Comparison of ENCODE assay signal across 10 mouse cellular contexts in the genomic region with DNA sequence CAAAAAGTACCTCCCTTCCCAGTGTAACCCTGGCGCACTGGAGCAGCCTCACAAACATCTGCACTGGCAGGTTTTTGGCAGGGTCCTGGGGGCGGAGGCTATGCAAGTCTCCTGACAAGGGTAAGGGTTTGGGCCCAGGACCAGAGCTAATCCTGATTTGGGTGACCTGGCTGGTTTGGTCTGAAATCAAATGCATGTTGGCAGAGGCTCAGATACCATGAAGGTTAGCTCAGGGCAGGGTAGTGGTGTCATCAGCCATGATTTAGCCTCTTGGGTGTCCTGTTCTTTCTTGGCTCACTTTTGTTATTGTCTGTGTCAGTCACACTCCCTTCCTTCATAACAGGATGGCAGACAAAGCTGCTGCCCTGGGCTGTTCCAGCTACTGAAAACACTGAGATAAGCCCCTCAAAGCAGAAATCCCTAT. TPM values are rescaled to one million over a fixed set of nuclear protein-coding genes. Genes with fewer than 3 reads are reported as not detected.
A peak's percentile ranks its signal among the peaks of the same experiment; 100 is the strongest.
DNase-seq lines count a peak whose midpoint lies in the region; ATAC-seq lines count a peak whose summit lies in the region.
"Had no signal": no experiment of that assay in that cellular context is flagged by ENCODE, and none has a peak within 500 bp of the region (broad histone marks: within the 10 kb centered on the region; RNA-seq: fewer than 3 reads in every experiment).

No protein-coding gene starts in this region.

- H3K9me3 ChIP-seq in limb, embryonic 15.5 days, result no peaks in the 10 kb centered on the region
- no peaks in the 10 kb centered on the region for H3K9me3 ChIP-seq in limb, embryonic 10.5 days (replicated peaks)
- no peaks in the 10 kb centered on the region for H3K9me3 ChIP-seq in neural tube, embryonic 15.5 days (replicated peaks)
- H3K9me3 ChIP-seq: liver, embryonic 13.5 days had no signal

- no peak for ATAC-seq in limb, embryonic 15.5 days (ENCODE audit: insufficient number of reproducible peaks, low FRiP score, low TSS enrichment, low read depth)
- no peak for ATAC-seq in neural tube, embryonic 15.5 days (ENCODE audit: low FRiP score)

- no peak overlapping the region for H3K9ac ChIP-seq in limb, embryonic 15.5 days
- H3K9ac ChIP-seq in neural tube, embryonic 15.5 days (replicated peaks), result no peak overlapping the region
- H3K9ac ChIP-seq: liver, embryonic 13.5 days had no signal

- no peak overlapping the region for H3K4me2 ChIP-seq in limb, embryonic 15.5 days
- no peak overlapping the region for H3K4me2 ChIP-seq in neural tube, embryonic 15.5 days
- H3K4me2 ChIP-seq: liver, embryonic 13.5 days had no signal

- peaks cover 8% of the 10 kb centered on the region for H3K4me1 ChIP-seq in limb, embryonic 15.5 days
- H3K4me1 ChIP-seq in limb, embryonic 10.5 days, result no peaks in the 10 kb centered on the region
- no peaks in the 10 kb centered on the region for H3K4me1 ChIP-seq in neural tube, embryonic 15.5 days
- H3K4me1 ChIP-seq: liver, embryonic 13.5 days had no signal

- no peaks in the 10 kb centered on the region for H3K36me3 ChIP-seq in limb, embryonic 15.5 days
- no peaks in the 10 kb centered on the region for H3K36me3 ChIP-seq in limb, embryonic 10.5 days
- no peaks in the 10 kb centered on the region for H3K36me3 ChIP-seq in neural tube, embryonic 15.5 days
- H3K36me3 ChIP-seq: liver, embryonic 13.5 days had no signal

- H3K4me3 ChIP-seq in limb, embryonic 15.5 days, result no peak overlapping the region
- H3K4me3 ChIP-seq in limb, embryonic 10.5 days, result no peak overlapping the region
- H3K4me3 ChIP-seq in neural tube, embryonic 15.5 days (replicated peaks), result no peak overlapping the region
- H3K4me3 ChIP-seq: liver, embryonic 13.5 days had no signal

- 72% methylated on average over 2 of the region's 2 CpGs for WGBS in limb, embryonic 15.5 days
- 82% methylated on average over 2 of the region's 2 CpGs for WGBS in limb, embryonic 10.5 days
- WGBS in neural tube, embryonic 15.5 days, result 92% methylated on average over 2 of the region's 2 CpGs

- H3K27me3 ChIP-seq in limb, embryonic 15.5 days, result no peaks in the 10 kb centered on the region
- no peaks in the 10 kb centered on the region for H3K27me3 ChIP-seq in limb, embryonic 10.5 days (ENCODE audit: low read depth, poor library complexity, severe bottlenecking)
- no peaks in the 10 kb centered on the region for H3K27me3 ChIP-seq in neural tube, embryonic 15.5 days (replicated peaks)

- DNase-seq in limb, embryonic 10.5 days (ENCODE audit: low spot score), result no peak
- DNase-seq in fibroblast of lung, adult 2 months (ENCODE audit: low read depth), result peak; percentile 91
- DNase-seq in heart, postnatal 36 days, result peak; percentile 60 to 74
- peak; percentile 71 for DNase-seq in ovary, postnatal 36 days (ENCODE audit: low spot score)
- DNase-seq in layer of hippocampus, adult 9-10 months (ENCODE audit: low spot score), result no peak
- no peak for DNase-seq in cerebellum, postnatal 4 days (ENCODE audit: low spot score in 2 of 2)
- DNase-seq: liver, embryonic 13.5 days had no signal

- intact Hi-C loops in heart, postnatal 36 days (cut with DNase I), result loop anchor here (2.0 kb wide), 1 partner anchor 88 kb away; no protein-coding TSS in a partner anchor

- H3K27ac ChIP-seq in limb, embryonic 15.5 days, result 0 out of 2 replicates have a peak overlapping the region, but pooled peaks have one; percentile 11
- H3K27ac ChIP-seq in limb, embryonic 10.5 days, result no peak overlapping the region
- no peak overlapping the region for H3K27ac ChIP-seq in neural tube, embryonic 15.5 days (replicated peaks)
- H3K27ac ChIP-seq: liver, embryonic 13.5 days had no signal

RNA-seq across cellular contexts. Expression of a gene that starts 39.4 kb away (rescaled TPM):
- 0.08 and 0.09 TPM in 2 replicates for polyA plus RNA-seq in limb, embryonic 15.5 days (2015; fragmentation: Nextera tagmentation; extraction: Ambion mirVana)
- not detected in 2 replicates for polyA plus RNA-seq in limb, embryonic 10.5 days (2016; fragmentation: Nextera tagmentation; extraction: Ambion mirVana)
- total RNA-seq in heart, postnatal 36 days (2021), result under 1 TPM; 0.17 to 0.27 TPM
- not detected in 2 replicates for polyA plus RNA-seq in neural tube, embryonic 15.5 days (2015; fragmentation: Nextera tagmentation; extraction: Ambion mirVana)
- polyA plus RNA-seq: intestine, embryonic 14.5 days; liver, embryonic 13.5 days had no signal

Comparison
In these comparisons a context has a peak if more than half of its experiments do, and no peak if none do; other contexts are left out.
1. DNase-seq: peak in fibroblast of lung, adult 2 months (single experiment), heart, postnatal 36 days (2 of 2) and ovary, postnatal 36 days (single experiment); none in limb, embryonic 10.5 days (single experiment), layer of hippocampus, adult 9-10 months (single experiment) and cerebellum, postnatal 4 days (0 of 2).